Mouse (Mus musculus) common myeloid progenitor, adult 5-6 weeks (primary cell): ENCODE data around the gene Zkscan17. TPM values are rescaled to one million over a fixed set of nuclear protein-coding genes. Genes with fewer than 3 reads are reported as not detected.
A peak's percentile ranks its signal among the peaks of the same experiment; 100 is the strongest.
"Not testable (repeated sequence)": the region's sequence is repeated elsewhere in the genome, so short reads cannot be mapped to it uniquely, and the experiment has no call there.

Source experiments
- ATAC-seq: replicated peaks from 2 replicates; pipeline ENCODE4 v1.8.0; 2016; ENCODE audit warnings: low read depth, mild to moderate bottlenecking, moderate TSS enrichment, inconsistent platforms; ENCODE audit not compliant: poor library complexity, severe bottlenecking
- total RNA-seq: library from RNA; stranded (forward); fragments of 200-1000, 187-1606 nt; gene quantifications from 2 replicates; pipeline ENCODE4 v1.2.3, GENCODE M21; 2017

Gene Zkscan17
- 14.9 and 23.1 TPM in 2 replicates for total RNA-seq

GRCm38 (mm10) chr11:59526472-59527080 is at the start of gene Zkscan17:
Gene Zkscan17, minus strand, starts transcription at chr11:59526751.
- peak; percentile 59 for ATAC-seq

- ATAC-seq: not testable (repeated sequence)
Measured at GRCm38 (mm10) chr11:59576135-59576534, 49.6 kb upstream of the Zkscan17 start, which contains the start of gene Olfr222. Gene Olfr222, minus strand, starts transcription at chr11:59576235.

- no peak for ATAC-seq
Measured at GRCm38 (mm10) chr11:59575726-59576125, 49.2 kb upstream of the Zkscan17 start.

GRCm38 (mm10) chr11:59569306-59569705 is 42.8 kb upstream of the Zkscan17 start:
- peak; percentile 60; the same call in 1 of the 2 replicates for ATAC-seq

- ATAC-seq: no peak
Measured at GRCm38 (mm10) chr11:59562837-59563236, 36.3 kb upstream of the Zkscan17 start.

- no peak for ATAC-seq
Measured at GRCm38 (mm10) chr11:59562336-59562735, 35.8 kb upstream of the Zkscan17 start.

GRCm38 (mm10) chr11:59560906-59561305 is 34.4 kb upstream of the Zkscan17 start:
- ATAC-seq: no peak

- peak; percentile 36 for ATAC-seq
Measured at GRCm38 (mm10) chr11:59554535-59554934, 28.0 kb upstream of the Zkscan17 start.

- no peak for ATAC-seq
Measured at GRCm38 (mm10) chr11:59554127-59554526, 27.6 kb upstream of the Zkscan17 start.

GRCm38 (mm10) chr11:59544005-59544404 is 17.5 kb upstream of the Zkscan17 start:
- no peak for ATAC-seq

- ATAC-seq: no peak
Measured at GRCm38 (mm10) chr11:59543376-59543775, 16.8 kb upstream of the Zkscan17 start.

- ATAC-seq: peak; percentile 62
Measured at GRCm38 (mm10) chr11:59542442-59542841, 15.9 kb upstream of the Zkscan17 start.

GRCm38 (mm10) chr11:59541324-59541723 is 14.8 kb upstream of the Zkscan17 start, which contains the start of gene Nlrp3:
Gene Nlrp3, plus strand, starts transcription at chr11:59541568.
- ATAC-seq: peak; percentile 74

- ATAC-seq: 0 out of 2 replicates have a peak, but pooled peaks have one; percentile 22
Measured at GRCm38 (mm10) chr11:59540123-59540522, 13.6 kb upstream of the Zkscan17 start.

- 0 out of 2 replicates have a peak, but pooled peaks have one; percentile 24 for ATAC-seq
Measured at GRCm38 (mm10) chr11:59538387-59538786, 11.8 kb upstream of the Zkscan17 start.

GRCm38 (mm10) chr11:59537218-59538130 is 10.9 kb upstream of the Zkscan17 start:
- no peak for ATAC-seq

- ATAC-seq: no peak
Measured at GRCm38 (mm10) chr11:59531562-59531961, 5.0 kb upstream of the Zkscan17 start.

- no peak for ATAC-seq
Measured at GRCm38 (mm10) chr11:59530870-59531535, 4.5 kb upstream of the Zkscan17 start.

GRCm38 (mm10) chr11:59530221-59530620 is 3.7 kb upstream of the Zkscan17 start:
- no peak for ATAC-seq

- peak; percentile 89 for ATAC-seq
Measured at GRCm38 (mm10) chr11:59525237-59525636, 1.3 kb downstream of the Zkscan17 start.
